Mouse (Mus musculus): ENCODE measurements around the gene Col27a1.

Gene Col27a1

GRCm38 (mm10) chr4:63382676-63383369 lies 169.0 kb downstream of the Col27a1 start:
- no peak for DNase-seq

GRCm38 (mm10) chr4:63383474-63383873 lies 169.7 kb downstream of the Col27a1 start:
- no peak for DNase-seq

- no peak for DNase-seq
Observed at GRCm38 (mm10) chr4:63384262-63384661, 170.5 kb downstream of the Col27a1 start.
